Mouse (Mus musculus): ENCODE data around the gene Pltp. TPM values are rescaled to one million over a fixed set of nuclear protein-coding genes. Genes with fewer than 3 reads are reported as not detected.

The Pltp gene
- total and polyA plus RNA-seq, 3 experiments: 5.2 to 17.1 TPM; not detected in 1

DNA sequence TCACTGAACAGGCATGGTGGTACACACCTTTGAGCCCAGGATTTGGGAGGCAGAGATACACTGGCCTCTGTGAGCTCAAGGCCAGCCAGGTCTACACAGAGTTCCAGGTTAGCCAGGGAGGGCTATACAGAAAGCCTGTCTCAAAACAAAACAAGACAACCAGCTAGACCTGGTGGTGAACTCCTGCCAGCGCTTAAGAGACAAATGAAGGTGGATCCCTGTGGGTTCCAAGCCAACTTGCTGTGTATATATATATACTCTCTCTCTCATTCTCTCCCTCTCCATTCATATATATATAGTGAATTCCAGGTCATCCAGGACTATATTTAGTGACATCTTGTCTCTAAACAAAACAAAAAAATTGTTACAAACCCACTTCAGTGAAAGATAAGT lies 53.6 kb downstream of the Pltp start:
- Histone ChIP-seq H3K27me3 (ENCODE audit: control insufficient read depth in 1 of 2, insufficient read depth in 2 of 2, low read length in 2 of 2) (no peaks in the 10 kb centered on the region), H3K79me2 (ENCODE audit: control insufficient read depth, insufficient read depth, low read length, poor library complexity) (peaks cover 30% of the 10 kb centered on the region), H3K4me3 (ENCODE audit: control insufficient read depth in 1 of 2, insufficient read depth in 1 of 2, low read depth in 2 of 2, low read length in 2 of 2) (peak overlapping the region; percentile 71 to 78), H3K36me3 (ENCODE audit: control insufficient read depth in 1 of 2, insufficient read depth in 2 of 2, low read length in 2 of 2) (peaks cover 0 to 18% of the 10 kb centered on the region in 2 experiments; a peak in 3 of 4 replicates), H3K4me1 (ENCODE audit: control insufficient read depth in 1 of 2, insufficient read depth in 2 of 2, low read length in 2 of 2) (peaks cover 7 to 17% of the 10 kb centered on the region in 2 experiments; a peak in 3 of 4 replicates), H3K9ac (ENCODE audit: control insufficient read depth, low read depth, low read length, poor library complexity, severe bottlenecking) (peak overlapping the region; percentile 86), H3K9me3 (replicated peaks; ENCODE audit: insufficient read depth, low read length) (no peaks in the 10 kb centered on the region), H3K27ac (ENCODE audit: control insufficient read depth, low read depth, low read length) (peak overlapping the region; percentile 79)
- TF ChIP-seq CHD1 (IDR thresholded peaks at IDR 0.05; ENCODE audit: low read depth, low read length) (no peak), TAL1 (IDR thresholded peaks at IDR 0.05; ENCODE audit: low read length) (no peak), MAZ (IDR thresholded peaks at IDR 0.05; ENCODE audit: low read depth, low read length) (no peak)
- DNase-seq (ENCODE audit: low read depth, low spot score): peak; percentile 55

DNA sequence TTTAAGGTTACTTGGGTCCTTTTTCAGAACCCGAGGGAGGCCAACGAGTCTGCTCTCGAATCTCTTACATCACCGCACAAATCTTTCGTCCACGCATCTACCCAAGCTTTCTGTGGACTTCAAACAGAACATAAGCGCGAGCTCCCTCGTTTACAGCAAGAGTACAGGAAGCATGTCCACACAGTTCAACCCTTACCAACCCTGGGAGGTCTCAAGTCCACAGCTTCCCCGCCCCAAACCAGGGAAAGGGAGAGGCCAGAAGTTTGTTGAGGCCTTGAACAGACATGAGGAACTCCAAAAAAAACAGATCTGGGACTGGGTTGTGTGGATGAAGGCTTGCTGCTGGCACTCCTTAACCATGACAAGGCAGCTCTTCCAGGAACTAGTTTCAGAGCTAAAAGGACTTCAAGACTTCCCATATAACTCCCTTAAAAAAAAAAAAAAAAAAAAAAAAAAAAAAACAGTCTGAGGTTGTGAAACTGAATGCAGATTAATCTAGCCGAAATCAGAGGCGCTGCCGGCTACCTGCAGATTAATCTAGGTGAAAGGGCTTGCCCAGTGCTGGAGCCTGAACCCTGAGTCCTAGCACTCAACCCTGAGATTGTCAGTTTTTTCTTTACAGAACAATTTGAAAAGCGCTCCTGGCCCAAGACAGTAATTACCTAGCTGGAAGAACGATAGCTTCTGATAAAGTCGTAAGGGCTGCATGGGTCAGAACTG lies 54.1 kb downstream of the Pltp start:
- H3K27ac ChIP-seq (ENCODE audit: control insufficient read depth, low read depth, low read length): no peak overlapping the region; the same call in 1 of the 2 replicates
- peaks cover 30% of the 10 kb centered on the region for H3K79me2 ChIP-seq (ENCODE audit: control insufficient read depth, insufficient read depth, low read length, poor library complexity)
- TF ChIP-seq UBTF (IDR thresholded peaks at IDR 0.05; ENCODE audit: borderline replicate concordance, insufficient read depth, low read depth, low read length) (no peak), ZNF384 (IDR thresholded peaks at IDR 0.05; ENCODE audit: low read depth, low read length) (peak; percentile 80), SMC3 (IDR thresholded peaks at IDR 0.05; ENCODE audit: low read depth, low read length) (no peak)
- H3K27me3 ChIP-seq (ENCODE audit: control insufficient read depth in 1 of 2, insufficient read depth in 2 of 2, low read length in 2 of 2): no peaks in the 10 kb centered on the region
- H3K4me1 ChIP-seq (ENCODE audit: control insufficient read depth in 1 of 2, insufficient read depth in 2 of 2, low read length in 2 of 2): peaks cover 7 to 17% of the 10 kb centered on the region in 2 experiments; a peak in 3 of 4 replicates
- no peak for DNase-seq (ENCODE audit: low read depth, low spot score)
- H3K4me3 ChIP-seq (ENCODE audit: control insufficient read depth in 1 of 2, insufficient read depth in 1 of 2, low read depth in 2 of 2, low read length in 2 of 2): peak overlapping the region; percentile 71 to 78
- peaks cover 0 to 18% of the 10 kb centered on the region in 2 experiments; a peak in 3 of 4 replicates for H3K36me3 ChIP-seq (ENCODE audit: control insufficient read depth in 1 of 2, insufficient read depth in 2 of 2, low read length in 2 of 2)
- H3K9ac ChIP-seq (ENCODE audit: control insufficient read depth, low read depth, low read length, poor library complexity, severe bottlenecking): peak overlapping the region; percentile 86
- no peaks in the 10 kb centered on the region for H3K9me3 ChIP-seq (replicated peaks; ENCODE audit: insufficient read depth, low read length)

DNA sequence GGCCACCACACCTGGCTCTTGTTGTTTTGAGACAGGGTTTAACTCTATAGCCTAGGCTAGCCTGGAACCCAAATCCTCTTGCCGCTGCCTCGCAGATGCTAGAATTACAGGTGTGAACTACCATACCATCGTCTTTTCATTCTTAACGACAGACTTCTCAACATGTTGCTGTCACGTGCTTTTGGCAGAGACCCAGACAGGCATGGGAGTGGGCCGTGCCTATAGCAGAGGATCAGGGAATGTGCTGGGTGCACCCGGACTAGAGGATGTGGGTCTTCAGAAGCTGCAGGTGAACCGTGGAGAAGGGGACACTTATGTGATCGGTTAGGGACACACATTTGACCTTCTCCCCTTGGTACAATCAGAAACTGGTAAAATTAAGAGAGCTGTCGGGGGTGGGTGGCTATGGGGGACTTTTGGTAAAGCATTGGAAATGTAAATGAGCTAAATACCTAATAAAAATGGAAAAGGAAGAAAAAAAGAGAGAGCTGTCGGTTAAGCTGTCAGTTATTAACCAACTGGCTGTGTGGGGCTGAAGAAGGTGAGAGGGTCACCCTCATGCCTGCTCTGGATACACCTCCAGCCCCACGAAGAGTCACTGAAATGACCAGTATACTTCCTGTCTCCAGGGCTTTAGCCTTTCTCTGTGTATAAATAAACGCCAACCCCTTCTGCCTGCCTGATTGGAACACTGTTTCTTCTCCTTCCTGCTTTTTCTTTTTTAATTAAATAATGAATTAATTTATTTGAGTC lies 57.1 kb downstream of the Pltp start:
- H3K9ac ChIP-seq (ENCODE audit: control insufficient read depth, low read depth, low read length, poor library complexity, severe bottlenecking): no peak overlapping the region
- peaks cover 26% of the 10 kb centered on the region for H3K79me2 ChIP-seq (ENCODE audit: control insufficient read depth, insufficient read depth, low read length, poor library complexity)
- H3K4me3 ChIP-seq (ENCODE audit: control insufficient read depth in 1 of 2, insufficient read depth in 1 of 2, low read depth in 2 of 2, low read length in 2 of 2): no peak overlapping the region
- TF ChIP-seq BHLHE40 (IDR thresholded peaks at IDR 0.05; ENCODE audit: borderline replicate concordance, low read depth, low read length) (no peak), NRF1 (IDR thresholded peaks at IDR 0.05; ENCODE audit: insufficient read depth, low read depth, low read length, poor library complexity, severe bottlenecking) (no peak), USF2 (IDR thresholded peaks at IDR 0.05; ENCODE audit: borderline replicate concordance in 1 of 2, insufficient read depth in 1 of 2, low read depth in 1 of 2, low read length in 2 of 2) (no peak)
- H3K9me3 ChIP-seq (replicated peaks; ENCODE audit: insufficient read depth, low read length): no peaks in the 10 kb centered on the region
- H3K27ac ChIP-seq (ENCODE audit: control insufficient read depth, low read depth, low read length): no peak overlapping the region
- no peak for DNase-seq (ENCODE audit: low read depth, low spot score)
- H3K27me3 ChIP-seq (ENCODE audit: control insufficient read depth in 1 of 2, insufficient read depth in 2 of 2, low read length in 2 of 2): no peaks in the 10 kb centered on the region
- peaks cover 7 to 10% of the 10 kb centered on the region in 2 experiments; a peak in 3 of 4 replicates for H3K4me1 ChIP-seq (ENCODE audit: control insufficient read depth in 1 of 2, insufficient read depth in 2 of 2, low read length in 2 of 2)
- H3K36me3 ChIP-seq (ENCODE audit: control insufficient read depth in 1 of 2, insufficient read depth in 2 of 2, low read length in 2 of 2): peaks cover 0 to 11% of the 10 kb centered on the region in 2 experiments; a peak in 3 of 4 replicates
